Mouse (Mus musculus): ENCODE measurements around the gene Oas3. TPM values are rescaled to one million over a fixed set of nuclear protein-coding genes. Genes with fewer than 3 reads are reported as not detected.

The Oas3 gene
- polyA plus RNA-seq, 1 experiment from 2014 or later: 0.56 TPM

DNA sequence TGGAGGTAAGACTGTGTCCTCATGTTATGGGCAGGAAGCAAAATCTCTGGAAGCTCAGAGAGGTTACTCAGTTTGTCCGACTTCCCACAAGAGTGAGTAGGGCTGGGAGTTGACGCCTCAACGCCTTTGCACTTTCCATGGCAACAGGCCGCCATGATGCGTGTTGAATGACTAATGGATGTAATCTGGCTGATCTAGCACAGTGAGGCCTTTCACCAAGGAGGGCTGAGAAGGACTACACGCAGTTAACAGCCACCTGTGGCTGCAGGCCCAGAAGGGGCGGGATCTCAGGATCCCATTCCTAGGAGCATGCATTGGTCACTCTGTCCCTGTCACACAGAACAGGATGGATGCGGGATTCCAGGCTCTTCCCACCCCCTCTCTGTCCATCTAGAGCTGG, 64.7 kb downstream of the Oas3 start:
- H3K27me3 ChIP-seq: peaks cover 79% of the 10 kb centered on the region
- 51% methylated on average over 8 of the region's 8 CpGs for WGBS
- H3K36me3 ChIP-seq: no peaks in the 10 kb centered on the region
- H3K4me2 ChIP-seq: no peak overlapping the region
- no peak overlapping the region for H3K9ac ChIP-seq
- no peak overlapping the region for H3K4me3 ChIP-seq
- H3K27ac ChIP-seq (replicated peaks): no peak overlapping the region
- no peaks in the 10 kb centered on the region for H3K9me3 ChIP-seq
- ATAC-seq (ENCODE audit: low read depth): no peak
- H3K4me1 ChIP-seq (replicated peaks): peaks cover 50% of the 10 kb centered on the region

DNA sequence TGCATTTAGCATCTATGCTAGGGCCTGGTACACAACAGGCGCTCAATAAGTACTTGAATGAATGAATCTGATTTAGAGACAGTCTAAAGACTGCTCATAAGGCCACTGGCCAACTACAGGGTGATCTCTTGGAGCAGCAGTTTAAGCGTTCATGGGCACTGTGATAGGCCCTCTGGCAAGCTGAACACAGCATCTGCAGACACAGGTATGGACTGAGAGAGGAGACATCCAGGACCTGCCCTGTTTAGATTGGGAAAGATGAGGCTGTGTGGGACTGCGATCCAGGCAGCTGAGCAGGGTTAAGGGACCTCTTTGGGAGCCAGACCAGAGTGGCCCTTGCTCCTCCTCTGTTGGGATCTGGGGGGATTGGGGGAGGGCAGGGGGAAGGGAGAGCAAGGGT, 65.6 kb downstream of the Oas3 start, which contains the start of gene Dtx1:
TSS of gene Dtx1 (minus strand) at position 101 of the 400 bp plus-strand sequence.
- ATAC-seq (ENCODE audit: low read depth): no peak

DNA sequence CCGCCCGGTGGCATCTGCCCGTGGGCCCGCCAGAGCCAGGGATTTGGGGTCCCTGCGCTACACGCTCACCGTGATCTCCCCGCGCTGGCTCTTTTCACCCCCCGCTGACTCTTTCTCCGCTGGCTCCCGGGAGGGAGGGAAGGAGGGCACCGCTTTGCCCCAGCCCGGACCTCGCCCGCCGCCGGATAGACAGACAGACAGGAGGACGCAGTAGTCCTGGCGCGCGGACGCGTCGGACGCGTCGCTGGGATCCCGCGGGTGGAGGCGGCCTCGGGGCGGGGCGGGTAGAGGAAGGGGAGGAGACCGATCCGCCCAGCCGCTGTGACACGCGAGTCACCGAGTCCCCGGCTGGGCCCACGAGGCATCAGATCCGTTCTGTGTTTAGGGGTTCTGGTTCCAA, 66.0 kb downstream of the Oas3 start:
- Histone ChIP-seq H3K4me1 (replicated peaks) (peaks cover 63% of the 10 kb centered on the region), H3K4me2 (peak overlapping the region; percentile 85), H3K9ac (peak overlapping the region; percentile 95), H3K4me3 (peak overlapping the region; percentile 76), H3K36me3 (no peaks in the 10 kb centered on the region), H3K27me3 (peaks cover 75% of the 10 kb centered on the region), H3K9me3 (no peaks in the 10 kb centered on the region), H3K27ac (replicated peaks) (peak overlapping the region; percentile 92)
- ATAC-seq (ENCODE audit: low read depth): 0 out of 2 replicates have a peak, but pooled peaks have one; percentile 37
- WGBS: 2% methylated on average over 37 of the region's 43 CpGs

More for the DNA sequence above, 65.6 kb downstream of the Oas3 start, which contains the start of gene Dtx1:
- Histone ChIP-seq H3K4me2 (peak within 1 kb of the TSS; percentile 85), H3K27ac (replicated peaks) (peak within 1 kb of the TSS; percentile 92), H3K9ac (peak within 1 kb of the TSS; percentile 95), H3K4me1 (replicated peaks) (peaks cover 59% of the 10 kb centered on the region), H3K36me3 (no peaks in the 10 kb centered on the region), H3K27me3 (peaks cover 79% of the 10 kb centered on the region), H3K9me3 (no peaks in the 10 kb centered on the region), H3K4me3 (peak within 1 kb of the TSS; percentile 76)
- 36% methylated on average over 3 of the region's 3 CpGs for WGBS

DNA sequence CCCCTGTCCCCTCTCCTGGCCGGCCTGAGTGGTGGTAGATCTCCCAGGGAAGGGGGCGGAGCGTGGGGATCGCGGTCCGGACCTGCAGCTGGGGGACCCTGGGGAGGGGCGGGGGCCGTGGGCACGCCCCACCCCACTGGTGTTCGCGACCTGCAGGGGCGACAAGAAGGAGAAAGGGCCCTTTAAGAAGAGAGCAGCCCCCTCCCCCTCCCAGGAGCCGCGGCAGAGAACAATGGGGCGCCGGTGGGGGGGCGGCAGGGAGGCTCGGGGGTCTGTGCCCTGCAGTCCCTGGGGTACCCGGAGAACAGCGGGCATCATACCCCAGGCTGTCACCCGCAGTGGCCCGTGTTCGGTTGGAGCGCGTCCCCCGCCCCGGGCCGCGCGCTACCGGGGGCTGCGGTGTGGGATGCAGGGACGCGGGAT, 66.6 kb downstream of the Oas3 start:
- H3K4me1 ChIP-seq (replicated peaks): peaks cover 69% of the 10 kb centered on the region
- peak overlapping the region; percentile 85 for H3K4me2 ChIP-seq
- H3K9me3 ChIP-seq: no peaks in the 10 kb centered on the region
- no peaks in the 10 kb centered on the region for H3K36me3 ChIP-seq
- peak overlapping the region; percentile 95 for H3K9ac ChIP-seq
- H3K27ac ChIP-seq (replicated peaks): peak overlapping the region; percentile 92
- WGBS: 1% methylated on average over 28 of the region's 34 CpGs
- peak; percentile 46 for ATAC-seq (ENCODE audit: low read depth)
- H3K4me3 ChIP-seq: peak overlapping the region; percentile 76
- peaks cover 72% of the 10 kb centered on the region for H3K27me3 ChIP-seq

DNA sequence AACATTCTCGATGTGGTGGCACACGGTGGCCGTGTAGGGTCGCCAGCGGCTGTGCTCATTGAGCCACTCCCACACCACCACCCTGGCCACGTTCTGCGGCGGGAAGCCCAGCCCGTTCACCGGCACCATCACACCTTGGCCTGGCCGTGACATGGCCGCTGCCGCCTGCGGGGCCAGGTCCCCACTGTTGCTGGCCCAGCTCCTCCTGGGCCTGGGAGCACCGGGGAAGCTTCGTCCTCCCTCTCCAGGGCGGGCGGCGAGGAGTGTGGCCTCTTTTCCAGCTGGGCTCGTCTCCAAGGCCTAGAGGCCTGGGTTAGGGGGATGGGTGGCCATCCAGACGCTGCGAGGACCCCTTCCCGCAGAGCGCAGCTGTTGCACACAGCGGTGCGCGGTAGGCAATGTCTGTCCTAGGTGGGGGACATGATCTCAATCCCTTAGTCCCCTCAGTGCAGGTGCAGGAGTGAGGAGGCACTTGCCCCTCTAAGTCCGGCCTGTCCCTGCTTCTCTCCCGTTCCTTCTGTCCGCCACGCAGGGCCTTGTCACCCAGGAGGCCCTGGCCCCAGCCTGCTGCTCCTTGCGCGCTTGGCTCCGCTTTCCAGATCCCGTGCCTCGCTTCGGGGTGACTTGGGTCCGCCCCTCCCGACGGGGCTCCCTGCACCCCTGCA, 67.2 kb downstream of the Oas3 start:
- Histone ChIP-seq H3K9me3 (no peaks in the 10 kb centered on the region), H3K27me3 (peaks cover 74% of the 10 kb centered on the region), H3K27ac (replicated peaks) (peak overlapping the region; percentile 92), H3K4me1 (replicated peaks) (peaks cover 74% of the 10 kb centered on the region), H3K4me3 (peak overlapping the region; percentile 76), H3K9ac (peak overlapping the region; percentile 95), H3K4me2 (peak overlapping the region; percentile 85), H3K36me3 (no peaks in the 10 kb centered on the region)
- ATAC-seq (ENCODE audit: low read depth): peak; percentile 23
- WGBS: 2% methylated on average over 40 of the region's 40 CpGs

DNA sequence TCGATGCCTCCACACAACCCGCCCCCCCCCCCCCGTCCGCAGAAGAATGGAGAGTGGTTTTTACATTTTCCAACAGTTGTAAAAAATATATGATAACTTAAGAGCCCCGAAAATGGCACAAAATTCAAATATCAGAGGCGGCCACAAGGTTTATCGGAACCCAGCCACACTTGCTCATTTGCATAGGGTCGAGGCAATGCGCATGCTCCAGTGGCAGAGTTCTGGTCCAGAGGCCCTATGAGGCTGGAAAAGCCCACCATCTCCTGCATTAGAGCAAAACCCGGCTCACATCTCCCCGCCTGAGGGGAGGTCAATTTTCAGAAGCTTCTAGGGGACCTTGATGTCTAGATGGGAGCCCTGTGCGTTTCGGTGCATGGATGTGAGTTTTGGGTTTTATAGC, 70.5 kb downstream of the Oas3 start:
- H3K27ac ChIP-seq (replicated peaks): no peak overlapping the region
- peaks cover 86% of the 10 kb centered on the region for H3K4me1 ChIP-seq (replicated peaks)
- H3K36me3 ChIP-seq: no peaks in the 10 kb centered on the region
- 35% methylated on average over 13 of the region's 13 CpGs for WGBS
- H3K9ac ChIP-seq: peak overlapping the region; percentile 46
- peaks cover 44% of the 10 kb centered on the region for H3K27me3 ChIP-seq
- peak overlapping the region; percentile 21 for H3K4me3 ChIP-seq
- H3K9me3 ChIP-seq: no peaks in the 10 kb centered on the region
- no peak for ATAC-seq (ENCODE audit: low read depth)
- H3K4me2 ChIP-seq: peak overlapping the region; percentile 50

DNA sequence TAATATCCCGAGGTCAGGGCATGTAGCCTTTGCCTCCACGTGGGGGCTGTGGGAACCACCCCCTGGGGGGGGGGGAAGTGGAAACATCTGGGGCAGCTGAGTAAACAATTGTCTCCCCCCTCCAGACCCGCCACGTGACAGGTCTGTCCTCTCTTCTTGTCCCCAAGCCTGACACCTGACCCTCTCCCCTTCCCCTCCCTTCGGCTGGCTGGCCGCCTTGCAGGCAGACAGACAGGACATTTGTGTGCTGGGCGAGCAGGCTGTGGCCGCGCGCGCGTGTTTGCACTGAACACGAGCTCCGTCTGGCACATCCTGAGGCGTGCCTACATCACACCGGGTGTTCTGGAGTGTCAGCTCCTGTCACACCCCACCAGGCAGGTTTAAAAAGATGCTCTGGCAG, 70.9 kb downstream of the Oas3 start:
- Histone ChIP-seq H3K36me3 (no peaks in the 10 kb centered on the region), H3K27me3 (peaks cover 40% of the 10 kb centered on the region), H3K27ac (replicated peaks) (no peak overlapping the region), H3K9me3 (no peaks in the 10 kb centered on the region), H3K9ac (peak overlapping the region; percentile 46), H3K4me2 (peak overlapping the region; percentile 50), H3K4me3 (peak overlapping the region; percentile 21), H3K4me1 (replicated peaks) (peaks cover 84% of the 10 kb centered on the region)
- whole genome bisulfite sequencing: 2% methylated on average over 16 of the region's 16 CpGs
- no peak for ATAC-seq (ENCODE audit: low read depth)

DNA sequence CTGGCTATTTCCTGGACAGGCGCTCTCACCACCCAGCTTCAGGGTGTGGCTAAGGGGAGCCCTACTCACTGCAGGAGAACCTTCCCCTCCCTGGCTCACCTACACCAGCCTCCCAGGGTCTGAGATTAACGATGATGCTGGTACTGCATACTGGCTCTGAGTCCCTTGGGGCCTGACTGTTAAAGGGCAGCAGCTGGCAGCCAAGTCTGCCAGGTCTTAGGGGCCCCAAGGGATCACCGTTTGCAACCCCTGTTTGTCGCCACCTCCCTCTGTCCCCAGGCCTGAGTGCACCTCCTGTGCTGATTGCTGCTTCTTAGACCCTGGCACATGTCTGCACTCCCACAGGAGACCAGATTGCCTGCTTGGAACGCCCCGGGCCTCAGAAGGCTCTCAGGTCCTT, 73.0 kb downstream of the Oas3 start:
- Histone ChIP-seq H3K9me3 (no peaks in the 10 kb centered on the region), H3K4me2 (no peak overlapping the region), H3K27ac (replicated peaks) (no peak overlapping the region), H3K4me3 (no peak overlapping the region), H3K9ac (no peak overlapping the region), H3K4me1 (replicated peaks) (peaks cover 84% of the 10 kb centered on the region), H3K36me3 (no peaks in the 10 kb centered on the region), H3K27me3 (peaks cover 36% of the 10 kb centered on the region)
- 34% methylated on average over 6 of the region's 6 CpGs for WGBS
- ATAC-seq (ENCODE audit: low read depth): no peak

DNA sequence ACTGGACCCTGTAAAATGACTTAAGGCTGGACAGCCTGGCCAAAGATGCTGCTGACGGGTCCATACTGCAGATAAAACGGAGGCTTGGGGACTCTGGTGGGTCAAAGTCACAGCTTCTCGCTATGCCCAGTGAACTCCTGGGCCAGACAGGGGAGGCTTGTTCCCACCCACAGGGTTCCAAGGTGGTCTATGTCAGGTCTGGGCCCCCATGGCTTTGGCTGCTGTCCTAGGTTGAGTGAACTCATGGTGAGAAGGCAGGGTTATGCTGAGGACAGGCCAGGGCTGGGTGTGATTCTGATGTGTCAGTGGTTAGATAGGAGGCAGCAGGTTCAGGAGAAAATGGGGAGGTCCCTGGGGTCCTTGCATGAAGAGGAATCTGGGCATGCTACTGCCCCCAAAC, 73.8 kb downstream of the Oas3 start:
- Histone ChIP-seq H3K9me3 (no peaks in the 10 kb centered on the region), H3K27me3 (peaks cover 30% of the 10 kb centered on the region), H3K9ac (no peak overlapping the region), H3K4me1 (replicated peaks) (peaks cover 84% of the 10 kb centered on the region), H3K4me2 (no peak overlapping the region), H3K27ac (replicated peaks) (no peak overlapping the region), H3K36me3 (no peaks in the 10 kb centered on the region), H3K4me3 (no peak overlapping the region)
- ATAC-seq (ENCODE audit: low read depth): no peak
- 74% methylated on average over 3 of the region's 3 CpGs for WGBS

Other genes starting within 250 kb of the Oas3 start
- 22.4 and 22.5 TPM in 2 replicates for gene Tpcn1, start 189.0 kb downstream of the Oas3 start, polyA plus RNA-seq (2015; fragmentation: Nextera tagmentation; extraction: Ambion mirVana)
- gene Iqcd, start 188.6 kb downstream of the Oas3 start, polyA plus RNA-seq (2015; fragmentation: Nextera tagmentation; extraction: Ambion mirVana): 0.94 and 1.0 TPM in 2 replicates
- 19.9 and 25.1 TPM in 2 replicates for gene Rita1, start 165.1 kb downstream of the Oas3 start, polyA plus RNA-seq (2015; fragmentation: Nextera tagmentation; extraction: Ambion mirVana)
- gene Ddx54, start 164.9 kb downstream of the Oas3 start, polyA plus RNA-seq (2015; fragmentation: Nextera tagmentation; extraction: Ambion mirVana): 44.6 and 45.7 TPM in 2 replicates
- not detected in 2 replicates for gene Cfap73, start 143.4 kb downstream of the Oas3 start, polyA plus RNA-seq (2015; fragmentation: Nextera tagmentation; extraction: Ambion mirVana)
- gene Rasal1, start 128.8 kb downstream of the Oas3 start, polyA plus RNA-seq (2015; fragmentation: Nextera tagmentation; extraction: Ambion mirVana): 0.31 TPM in 1 of 2 replicates, not detected in the other
- 37.3 and 39.6 TPM in 2 replicates for gene Dtx1, start 65.7 kb downstream of the Oas3 start, polyA plus RNA-seq (2015; fragmentation: Nextera tagmentation; extraction: Ambion mirVana)
- 0.19 and 0.43 TPM in 2 replicates for gene Oas2, start 27.8 kb downstream of the Oas3 start, polyA plus RNA-seq (2015; fragmentation: Nextera tagmentation; extraction: Ambion mirVana)
- 0.14 TPM in 1 of 2 replicates, not detected in the other for gene Oas1e, start 17.9 kb upstream of the Oas3 start, polyA plus RNA-seq (2015; fragmentation: Nextera tagmentation; extraction: Ambion mirVana)
- 0.45 and 0.46 TPM in 2 replicates for gene Oas1c, start 34.9 kb upstream of the Oas3 start, polyA plus RNA-seq (2015; fragmentation: Nextera tagmentation; extraction: Ambion mirVana)
- gene Oas1f, start 69.7 kb upstream of the Oas3 start, polyA plus RNA-seq (2015; fragmentation: Nextera tagmentation; extraction: Ambion mirVana): not detected in 2 replicates
- gene Oas1h, start 83.8 kb upstream of the Oas3 start, polyA plus RNA-seq (2015; fragmentation: Nextera tagmentation; extraction: Ambion mirVana): not detected in 2 replicates
- 0.46 TPM in 1 of 2 replicates, not detected in the other for gene Oas1g, start 110.0 kb upstream of the Oas3 start, polyA plus RNA-seq (2015; fragmentation: Nextera tagmentation; extraction: Ambion mirVana)
- 0.88 and 0.96 TPM in 2 replicates for gene Oas1a, start 129.9 kb upstream of the Oas3 start, polyA plus RNA-seq (2015; fragmentation: Nextera tagmentation; extraction: Ambion mirVana)
- not detected in 2 replicates for gene Oas1d, start 136.9 kb upstream of the Oas3 start, polyA plus RNA-seq (2015; fragmentation: Nextera tagmentation; extraction: Ambion mirVana)
- gene Rph3a, start 232.4 kb upstream of the Oas3 start, polyA plus RNA-seq (2015; fragmentation: Nextera tagmentation; extraction: Ambion mirVana): 9.0 and 9.4 TPM in 2 replicates

All from neural tube, embryonic 13.5 days (tissue).